Mouse (Mus musculus) cerebellum, adult 2 months (tissue): ENCODE results near the gene Strap.

Source experiments
- CTCF ChIP-seq: fragments of 200-500 bp; IDR thresholded peaks from 2 replicates; pipeline ENCODE4 v1.5.1; 2011; ENCODE audit warnings: low read depth, mild to moderate bottlenecking, control low read depth, low read length, moderate library complexity, borderline replicate concordance; ENCODE audit not compliant: insufficient read depth
- POLR2A ChIP-seq: fragments of 200-500 bp; IDR thresholded peaks from 2 replicates; pipeline ENCODE4 v1.6.1; 2011; ENCODE audit warnings: low read length, control low read depth, borderline replicate concordance; ENCODE audit not compliant: insufficient read depth

- TF ChIP-seq POLR2A, result no peak
- TF ChIP-seq CTCF, result no peak
These were observed 46.3 kb upstream of the Strap start for GRCm38 (mm10) chr6:137688506-137689105.
